Mouse (Mus musculus): Measurements from ENCODE around the gene Aqp11. TPM values are rescaled to one million over a fixed set of nuclear protein-coding genes. Genes with fewer than 3 reads are reported as not detected.
A peak's percentile ranks its signal among the peaks of the same experiment; 100 is the strongest.

The Aqp11 gene
- polyA plus RNA-seq, 1 experiment from 2014 or later, result 5.3 TPM

- DNase-seq (ENCODE audit: low spot score), result no peak
- no peaks in the 10 kb centered on the region for H3K9me3 ChIP-seq
- no peaks in the 10 kb centered on the region for H3K4me1 ChIP-seq (replicated peaks)
- H3K27me3 ChIP-seq (ENCODE audit: insufficient read depth, poor library complexity, severe bottlenecking), result no peaks in the 10 kb centered on the region
- WGBS, result 90% methylated on average over 21 of the region's 21 CpGs
- no peak overlapping the region for H3K4me3 ChIP-seq
- H3K36me3 ChIP-seq, result no peaks in the 10 kb centered on the region
- no peak overlapping the region for H3K27ac ChIP-seq
Measured at GRCm38 (mm10) chr7:97765181-97765962, 27.3 kb upstream of the Aqp11 start.

GRCm38 (mm10) chr7:97764591-97764990, 26.5 kb upstream of the Aqp11 start:
- H3K4me3 ChIP-seq, result no peak overlapping the region
- 86% methylated on average over 11 of the region's 11 CpGs for WGBS
- H3K9me3 ChIP-seq, result no peaks in the 10 kb centered on the region
- no peaks in the 10 kb centered on the region for H3K27me3 ChIP-seq (ENCODE audit: insufficient read depth, poor library complexity, severe bottlenecking)
- no peaks in the 10 kb centered on the region for H3K4me1 ChIP-seq (replicated peaks)
- DNase-seq (ENCODE audit: low spot score), result no peak
- no peak overlapping the region for H3K27ac ChIP-seq
- no peaks in the 10 kb centered on the region for H3K36me3 ChIP-seq

DNA sequence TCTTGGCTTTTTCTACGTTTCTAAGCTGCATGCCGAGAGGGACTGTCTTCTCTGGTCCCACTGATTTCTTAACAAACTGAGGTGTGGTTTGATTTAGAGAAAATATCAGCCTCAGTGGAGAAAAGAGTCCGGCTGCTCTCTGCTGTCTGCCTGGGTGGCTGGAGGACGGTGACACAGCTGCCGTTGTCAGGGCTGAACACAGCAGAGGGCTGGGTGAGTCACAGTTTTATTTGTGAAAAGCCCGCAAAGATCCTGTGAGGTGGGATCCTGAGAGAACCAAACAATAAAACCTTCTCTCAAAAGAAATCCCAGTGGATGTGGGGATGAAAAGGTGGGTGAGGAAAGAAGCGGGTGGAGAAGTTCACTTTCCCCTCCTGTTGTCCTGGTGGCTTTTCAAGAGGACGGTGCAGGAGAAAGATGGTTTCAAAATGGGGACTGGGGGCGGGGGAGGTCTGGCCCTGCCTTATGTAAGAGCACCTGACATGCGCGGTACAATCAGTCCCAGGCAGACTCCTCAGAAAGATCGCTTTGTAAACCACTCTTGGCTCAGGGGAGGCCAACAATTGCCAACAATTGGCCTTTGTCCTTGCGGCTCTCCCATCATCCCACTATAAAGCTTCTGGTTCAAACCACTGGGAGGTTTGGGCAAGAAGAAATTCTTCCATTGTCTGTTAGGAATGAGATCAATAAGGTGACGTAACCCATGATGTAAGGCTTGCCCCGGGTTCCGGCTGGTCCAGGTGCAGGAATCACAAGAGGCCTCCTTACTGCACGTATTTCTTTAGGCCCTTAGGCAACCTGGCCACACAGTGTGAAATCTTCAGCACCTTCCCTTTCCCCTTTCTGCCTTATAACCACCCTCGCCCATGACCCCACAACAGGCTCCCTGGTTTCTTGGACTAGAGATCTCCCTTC, 19.1 kb upstream of the Aqp11 start:
- Histone ChIP-seq H3K4me3 (peak overlapping the region; percentile 35), H3K36me3 (no peaks in the 10 kb centered on the region), H3K4me1 (replicated peaks) (peaks cover 16% of the 10 kb centered on the region), H3K9me3 (no peaks in the 10 kb centered on the region), H3K27me3 (ENCODE audit: insufficient read depth, poor library complexity, severe bottlenecking) (no peaks in the 10 kb centered on the region), H3K27ac (peak overlapping the region; percentile 86)
- 40% methylated on average over 18 of the region's 18 CpGs for WGBS
- peak; percentile 56 for DNase-seq (ENCODE audit: low spot score)

DNA sequence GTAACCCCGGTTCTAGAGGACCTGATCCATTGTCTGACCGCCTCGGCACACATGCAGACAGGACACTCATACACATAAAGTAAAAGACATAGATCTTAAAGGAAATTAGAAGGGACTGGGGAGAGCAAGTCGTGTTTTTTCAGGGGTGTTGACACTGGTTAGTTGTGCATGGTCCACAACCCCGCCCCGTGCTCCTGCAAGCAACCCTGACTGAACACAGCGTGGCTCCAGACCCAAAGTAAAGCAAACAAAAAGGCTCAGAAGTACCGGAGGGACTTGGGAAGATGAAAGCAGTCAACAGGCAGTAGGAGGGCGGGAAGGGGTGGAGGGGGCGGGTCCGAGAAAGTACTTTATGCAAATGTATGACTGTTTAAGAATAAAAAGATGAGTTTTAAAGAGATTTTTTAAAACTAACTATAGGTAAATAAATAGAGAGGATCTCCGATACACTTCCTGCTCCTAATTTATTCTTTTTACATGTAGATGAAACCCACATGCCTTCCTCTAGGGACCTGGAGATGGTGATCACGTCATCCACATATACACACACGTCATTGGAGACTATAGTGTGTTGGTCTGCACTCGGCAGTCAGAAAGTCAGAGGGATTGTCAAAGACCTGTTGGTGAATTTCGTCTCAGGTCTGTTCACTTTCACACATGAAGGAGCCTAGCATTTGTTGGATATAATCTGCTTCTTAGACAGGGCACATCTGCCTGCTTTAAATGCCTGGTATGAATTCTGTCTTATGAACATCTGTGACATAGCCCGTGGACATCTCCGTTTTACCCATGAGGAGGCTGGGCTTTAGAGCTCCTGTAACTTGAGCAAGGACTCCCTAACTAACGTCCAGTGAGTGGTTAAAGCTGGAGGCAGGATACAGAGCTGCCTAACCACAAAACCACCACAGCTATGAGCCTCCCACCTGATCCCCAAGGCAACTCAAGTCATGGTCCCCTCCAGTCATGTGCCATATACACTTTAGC, 11.4 kb upstream of the Aqp11 start:
- Histone ChIP-seq H3K4me3 (peak overlapping the region; percentile 16), H3K27me3 (ENCODE audit: insufficient read depth, poor library complexity, severe bottlenecking) (no peaks in the 10 kb centered on the region), H3K36me3 (no peaks in the 10 kb centered on the region), H3K4me1 (replicated peaks) (peaks cover 25% of the 10 kb centered on the region), H3K9me3 (no peaks in the 10 kb centered on the region), H3K27ac (peak overlapping the region; percentile 81)
- 24% methylated on average over 19 of the region's 19 CpGs for WGBS
- no peak for DNase-seq (ENCODE audit: low spot score)

DNA sequence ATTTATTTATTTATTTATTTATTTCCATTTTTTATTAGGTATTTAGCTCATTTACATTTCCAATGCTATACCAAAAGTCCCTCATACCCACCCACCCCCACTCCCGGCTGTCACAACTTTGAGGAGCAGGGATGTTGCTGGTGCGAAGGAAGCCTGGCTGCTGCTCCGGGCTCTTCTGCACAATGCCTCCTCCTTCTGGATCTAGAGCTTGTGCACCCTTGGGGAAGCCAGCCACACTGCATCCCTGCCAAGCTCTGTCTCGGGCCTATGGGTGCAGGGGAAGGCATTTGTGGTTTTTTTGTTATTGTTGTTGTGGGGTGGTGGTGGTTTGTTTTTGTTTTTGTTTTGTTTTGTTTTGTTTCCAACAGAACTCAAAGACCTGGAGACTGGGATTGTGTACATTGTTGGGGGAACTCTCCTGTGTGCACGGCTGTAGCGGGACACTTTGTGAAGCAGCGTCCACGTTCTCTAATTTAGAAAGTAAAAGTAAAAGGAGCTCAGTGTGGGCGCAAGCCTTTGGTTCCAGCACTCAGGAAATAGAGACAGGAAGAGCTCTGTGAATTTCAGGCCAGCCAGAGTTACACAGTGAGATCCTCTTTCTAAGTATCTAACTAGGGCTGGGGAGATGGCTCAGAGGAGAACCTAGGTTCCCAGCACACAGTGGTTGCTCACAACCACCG, 10.6 kb upstream of the Aqp11 start:
- no peaks in the 10 kb centered on the region for H3K9me3 ChIP-seq
- peaks cover 25% of the 10 kb centered on the region for H3K4me1 ChIP-seq (replicated peaks)
- H3K4me3 ChIP-seq, result peak overlapping the region; percentile 16
- peak overlapping the region; percentile 81 for H3K27ac ChIP-seq
- H3K27me3 ChIP-seq (ENCODE audit: insufficient read depth, poor library complexity, severe bottlenecking), result no peaks in the 10 kb centered on the region
- 61% methylated on average over 10 of the region's 10 CpGs for WGBS
- H3K36me3 ChIP-seq, result no peaks in the 10 kb centered on the region
- no peak for DNase-seq (ENCODE audit: low spot score)

DNA sequence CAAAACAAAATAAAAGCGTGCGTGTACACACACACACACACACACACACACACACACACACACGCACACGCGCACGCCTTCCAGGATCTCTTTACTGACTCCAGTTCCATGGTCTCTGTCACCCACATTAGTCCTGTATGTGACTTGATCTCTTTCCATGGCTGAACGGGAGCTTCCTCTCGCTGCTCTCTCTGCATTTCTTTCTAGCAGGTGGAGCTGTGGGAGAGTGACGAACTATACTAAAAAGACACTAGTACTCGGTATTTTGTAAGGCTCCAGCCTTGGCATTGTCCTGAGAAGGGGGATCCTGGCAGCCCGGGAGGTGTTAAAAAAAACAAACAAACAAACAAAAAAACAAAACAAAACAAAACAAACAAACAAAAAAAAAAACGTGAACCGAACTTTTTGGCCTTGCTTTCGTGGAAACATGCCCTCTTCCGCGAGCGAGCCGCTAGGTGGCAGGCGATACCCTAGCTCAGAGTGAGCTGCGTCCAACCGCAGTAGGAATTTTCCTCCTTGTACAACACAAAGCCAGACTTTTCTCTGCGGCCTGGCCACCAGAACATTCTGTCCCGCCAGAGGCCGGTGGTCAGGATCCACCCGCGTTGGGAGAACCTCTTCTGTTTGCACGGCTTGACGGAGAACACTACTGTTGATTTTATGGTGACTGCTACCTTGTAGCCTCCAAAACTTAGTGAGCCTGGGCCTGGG, 9.9 kb upstream of the Aqp11 start:
- H3K9me3 ChIP-seq, result no peaks in the 10 kb centered on the region
- H3K4me3 ChIP-seq, result 0 out of 2 replicates have a peak overlapping the region, but pooled peaks have one; percentile 12
- no peaks in the 10 kb centered on the region for H3K36me3 ChIP-seq
- peak overlapping the region; percentile 81 for H3K27ac ChIP-seq
- WGBS, result 28% methylated on average over 28 of the region's 28 CpGs
- H3K4me1 ChIP-seq (replicated peaks), result peaks cover 25% of the 10 kb centered on the region
- peak; percentile 83 for DNase-seq (ENCODE audit: low spot score)
- no peaks in the 10 kb centered on the region for H3K27me3 ChIP-seq (ENCODE audit: insufficient read depth, poor library complexity, severe bottlenecking)

GRCm38 (mm10) chr7:97747176-97747707, 9.2 kb upstream of the Aqp11 start:
- Histone ChIP-seq H3K9me3 (no peaks in the 10 kb centered on the region), H3K4me1 (replicated peaks) (peaks cover 25% of the 10 kb centered on the region), H3K27ac (0 out of 2 replicates have a peak overlapping the region, but pooled peaks have one; percentile 12), H3K27me3 (ENCODE audit: insufficient read depth, poor library complexity, severe bottlenecking) (no peaks in the 10 kb centered on the region), H3K4me3 (no peak overlapping the region), H3K36me3 (no peaks in the 10 kb centered on the region)
- DNase-seq (ENCODE audit: low spot score), result no peak
- WGBS, result 72% methylated on average over 4 of the region's 4 CpGs

- Histone ChIP-seq H3K27me3 (ENCODE audit: insufficient read depth, poor library complexity, severe bottlenecking) (no peaks in the 10 kb centered on the region), H3K4me1 (replicated peaks) (peaks cover 42% of the 10 kb centered on the region), H3K4me3 (no peak overlapping the region), H3K9me3 (no peaks in the 10 kb centered on the region), H3K36me3 (no peaks in the 10 kb centered on the region), H3K27ac (no peak overlapping the region)
- 22% methylated on average over 3 of the region's 3 CpGs for WGBS
- peak; percentile 57 for DNase-seq (ENCODE audit: low spot score)
Measured at GRCm38 (mm10) chr7:97745299-97745698, 7.2 kb upstream of the Aqp11 start.

- no peak overlapping the region for H3K4me3 ChIP-seq
- H3K36me3 ChIP-seq, result no peaks in the 10 kb centered on the region
- H3K27me3 ChIP-seq (ENCODE audit: insufficient read depth, poor library complexity, severe bottlenecking), result peaks cover 7% of the 10 kb centered on the region
- H3K4me1 ChIP-seq (replicated peaks), result peaks cover 36% of the 10 kb centered on the region
- no peaks in the 10 kb centered on the region for H3K9me3 ChIP-seq
- H3K27ac ChIP-seq, result no peak overlapping the region
- 40% methylated on average over 1 of the region's 1 CpGs for WGBS
- no peak for DNase-seq (ENCODE audit: low spot score)
Measured at GRCm38 (mm10) chr7:97741756-97742291, 3.7 kb upstream of the Aqp11 start.

- Histone ChIP-seq H3K36me3 (no peaks in the 10 kb centered on the region), H3K4me3 (no peak overlapping the region), H3K27ac (no peak overlapping the region), H3K27me3 (ENCODE audit: insufficient read depth, poor library complexity, severe bottlenecking) (peaks cover 8% of the 10 kb centered on the region), H3K9me3 (no peaks in the 10 kb centered on the region), H3K4me1 (replicated peaks) (peaks cover 43% of the 10 kb centered on the region)
- 53% methylated on average over 10 of the region's 10 CpGs for WGBS
- DNase-seq (ENCODE audit: low spot score), result no peak
Measured at GRCm38 (mm10) chr7:97740948-97741347, 2.9 kb upstream of the Aqp11 start.

- Histone ChIP-seq H3K4me1 (replicated peaks) (peaks cover 50% of the 10 kb centered on the region), H3K36me3 (no peaks in the 10 kb centered on the region), H3K9me3 (no peaks in the 10 kb centered on the region), H3K27ac (peak overlapping the region; percentile 90), H3K27me3 (ENCODE audit: insufficient read depth, poor library complexity, severe bottlenecking) (peaks cover 8% of the 10 kb centered on the region), H3K4me3 (peak overlapping the region; percentile 71)
- no peak for DNase-seq (ENCODE audit: low spot score)
- WGBS, result 8% methylated on average over 12 of the region's 12 CpGs
Measured at GRCm38 (mm10) chr7:97737256-97737637, 842 bp downstream of the Aqp11 start.

All from hindbrain, embryonic 10.5 days (tissue).